Mouse (Mus musculus) intestine, postnatal 0 days (tissue): ENCODE measurements around the gene Wdr20. TPM values are rescaled to one million over a fixed set of nuclear protein-coding genes. Genes with fewer than 3 reads are reported as not detected.

Experiments
- ATAC-seq: fragments of 200-750 bp; cut with Nextera tagmentation; 2 replicates; pipeline ENCODE4 v1.8.0; 2017; ENCODE audit warnings: mild to moderate bottlenecking, moderate TSS enrichment, moderate library complexity
- H3K27ac ChIP-seq: fragments of 300-500 bp; sonication (generic); 2 replicates; pipeline ENCODE4 v1.5.1; 2014; ENCODE audit warnings: mild to moderate bottlenecking, low read depth, low read length, moderate library complexity
- H3K27me3 ChIP-seq: fragments of 300-500 bp; sonication (generic); replicated peaks from 2 replicates; pipeline ENCODE4 v1.6.1; 2014; ENCODE audit warnings: low read length, mixed read lengths; ENCODE audit not compliant: control insufficient read depth, insufficient read depth
- H3K36me3 ChIP-seq: fragments of 300-500 bp; sonication (generic); 2 replicates; pipeline ENCODE4 v1.6.1; 2014; ENCODE audit warnings: mild to moderate bottlenecking, moderate library complexity; ENCODE audit not compliant: control insufficient read depth, insufficient read depth
- H3K4me1 ChIP-seq: fragments of 300-500 bp; sonication (generic); replicated peaks from 2 replicates; pipeline ENCODE4 v1.6.1; 2014; ENCODE audit warnings: antibody characterized with exemption, low read length, mixed read lengths; ENCODE audit not compliant: control insufficient read depth, insufficient read depth
- H3K4me2 ChIP-seq: fragments of 300-500 bp; sonication (generic); replicated peaks from 2 replicates; pipeline ENCODE4 v1.6.1; 2014; ENCODE audit warnings: low read depth, mild to moderate bottlenecking, moderate library complexity
- H3K4me3 ChIP-seq: fragments of 300-500 bp; sonication (generic); 2 replicates; pipeline ENCODE4 v1.5.1; 2014; ENCODE audit warnings: low read depth, low read length
- H3K9ac ChIP-seq: fragments of 300-500 bp; sonication (generic); 2 replicates; pipeline ENCODE4 v1.6.1; 2014; ENCODE audit warnings: mild to moderate bottlenecking, low read depth, low read length
- H3K9me3 ChIP-seq: fragments of 300-500 bp; sonication (generic); 2 replicates; pipeline ENCODE4 v1.6.1; 2016; ENCODE audit warnings: mixed run types; ENCODE audit not compliant: control insufficient read depth
- CTCF ChIP-seq: sonication (generic); IDR thresholded peaks from 2 replicates; pipeline ENCODE4 v1.5.1; 2016; ENCODE audit warnings: low read depth, mild to moderate bottlenecking, control low read depth, antibody characterized with exemption, moderate library complexity
- WGBS: fragments of 180-500 bp; shearing (Covaris S2); extraction: QIAGEN DNeasy Blood & Tissue Kit; methylation state at CpG from one replicate; pipeline ENCODE4 v1.1.7; 2014; 5-methylcytosine and 5-hydroxymethylcytosine counted together
- polyA plus RNA-seq: library from polyadenylated mRNA; unstranded; fragments of >200 nt; fragmentation: Nextera tagmentation; extraction: Ambion mirVana; gene quantifications from 2 replicates; pipeline ENCODE4 v1.2.1, GENCODE M21; 2015

Gene Wdr20
- polyA plus RNA-seq, 1 experiment from 2014 or later = 12.3 TPM

- WGBS = under 1% methylated on average over 89 of the region's 89 CpGs
- TF ChIP-seq CTCF = no peak; the same call in 1 of the 2 replicates
- peak overlapping the region; percentile 96 for H3K9ac ChIP-seq
- H3K27ac ChIP-seq = peak overlapping the region; percentile 88
- no peaks in the 10 kb centered on the region for H3K4me1 ChIP-seq
- H3K27me3 ChIP-seq = no peaks in the 10 kb centered on the region
- peak overlapping the region; percentile 100 for H3K4me3 ChIP-seq
- peak; percentile 95 for ATAC-seq
- H3K9me3 ChIP-seq = no peaks in the 10 kb centered on the region
- H3K36me3 ChIP-seq = peaks cover 17% of the 10 kb centered on the region
- H3K4me2 ChIP-seq = peak overlapping the region; percentile 89
Measured at GRCm38 (mm10) chr12:110696173-110696974, 41.4 kb upstream of the Wdr20 start.

GRCm38 (mm10) chr12:110696975-110697400 lies 40.8 kb upstream of the Wdr20 start:
- no peak for TF ChIP-seq CTCF
- H3K27me3 ChIP-seq = no peaks in the 10 kb centered on the region
- WGBS = 47% methylated on average over 9 of the region's 9 CpGs
- H3K9ac ChIP-seq = peak overlapping the region; percentile 96
- peak overlapping the region; percentile 89 for H3K4me2 ChIP-seq
- ATAC-seq = no peak
- H3K4me3 ChIP-seq = peak overlapping the region; percentile 100
- H3K36me3 ChIP-seq = peaks cover 12% of the 10 kb centered on the region
- H3K4me1 ChIP-seq = no peaks in the 10 kb centered on the region
- H3K9me3 ChIP-seq = no peaks in the 10 kb centered on the region
- H3K27ac ChIP-seq = no peak overlapping the region

GRCm38 (mm10) chr12:110697457-110697856 lies 40.3 kb upstream of the Wdr20 start:
- Histone ChIP-seq H3K27ac (no peak overlapping the region), H3K9me3 (no peaks in the 10 kb centered on the region), H3K4me3 (no peak overlapping the region), H3K27me3 (no peaks in the 10 kb centered on the region), H3K4me1 (no peaks in the 10 kb centered on the region), H3K9ac (no peak overlapping the region), H3K4me2 (no peak overlapping the region), H3K36me3 (peaks cover 12% of the 10 kb centered on the region; the same call in 1 of the 2 replicates)
- TF ChIP-seq CTCF = no peak
- WGBS = 67% methylated on average over 5 of the region's 5 CpGs
- no peak for ATAC-seq

- Histone ChIP-seq H3K4me3 (no peak overlapping the region), H3K9me3 (no peaks in the 10 kb centered on the region), H3K27me3 (no peaks in the 10 kb centered on the region), H3K27ac (no peak overlapping the region), H3K9ac (no peak overlapping the region), H3K4me1 (no peaks in the 10 kb centered on the region), H3K36me3 (peaks cover 7% of the 10 kb centered on the region; the same call in 1 of the 2 replicates), H3K4me2 (no peak overlapping the region)
- no peak for ATAC-seq
- no peak for TF ChIP-seq CTCF
- 86% methylated on average over 1 of the region's 1 CpGs for WGBS
Measured at GRCm38 (mm10) chr12:110698080-110698479, 39.7 kb upstream of the Wdr20 start.

GRCm38 (mm10) chr12:110698523-110699170 lies 39.1 kb upstream of the Wdr20 start:
- H3K9me3 ChIP-seq = no peaks in the 10 kb centered on the region
- H3K27ac ChIP-seq = no peak overlapping the region
- ATAC-seq = no peak
- H3K27me3 ChIP-seq = no peaks in the 10 kb centered on the region
- TF ChIP-seq CTCF = no peak
- no peak overlapping the region for H3K4me3 ChIP-seq
- H3K9ac ChIP-seq = no peak overlapping the region
- H3K4me1 ChIP-seq = no peaks in the 10 kb centered on the region
- H3K36me3 ChIP-seq = peaks cover 2% of the 10 kb centered on the region; the same call in 1 of the 2 replicates
- 36% methylated on average over 15 of the region's 15 CpGs for WGBS
- 0 out of 2 replicates have a peak overlapping the region, but pooled peaks have one; percentile 27 for H3K4me2 ChIP-seq

- Histone ChIP-seq H3K9me3 (no peaks in the 10 kb centered on the region), H3K4me2 (0 out of 2 replicates have a peak overlapping the region, but pooled peaks have one; percentile 27), H3K4me1 (no peaks in the 10 kb centered on the region), H3K27ac (no peak overlapping the region), H3K36me3 (no peaks in the 10 kb centered on the region; the same call in 1 of the 2 replicates), H3K4me3 (no peak overlapping the region), H3K9ac (no peak overlapping the region), H3K27me3 (no peaks in the 10 kb centered on the region)
- ATAC-seq = no peak
- TF ChIP-seq CTCF = no peak
- WGBS = 58% methylated on average over 2 of the region's 2 CpGs
Measured at GRCm38 (mm10) chr12:110699171-110699547, 38.6 kb upstream of the Wdr20 start.
